Mouse (Mus musculus): ENCODE results near the gene Afmid. TPM values are rescaled to one million over a fixed set of nuclear protein-coding genes. Genes with fewer than 3 reads are reported as not detected.

Afmid gene
- 5.1 and 11.1 TPM in 2 replicates for total RNA-seq (2014; rRNA removed)
- polyA plus RNA-seq (2015; fragmentation: Nextera tagmentation; extraction: Ambion mirVana): 9.1 and 10.4 TPM in 2 replicates

- no peak for TF ChIP-seq CTCF (IDR thresholded peaks at IDR 0.05)
- H3K4me3 ChIP-seq (ENCODE audit: low read depth, low read length): peak within 1 kb of the TSS; percentile 38
- H3K36me3 ChIP-seq (ENCODE audit: insufficient read depth, low read length): no peaks in the 10 kb centered on the region
- peak; percentile 39; the same call in 1 of the 2 replicates for ATAC-seq (ENCODE audit: low FRiP score)
- WGBS: under 1% methylated on average over 34 of the region's 34 CpGs
- no peaks in the 10 kb centered on the region for H3K9me3 ChIP-seq (ENCODE audit: low read length)
- 0 out of 2 replicates have a peak, but pooled peaks cover 4% of the 10 kb centered on the region for H3K4me1 ChIP-seq (ENCODE audit: insufficient read depth, low read length)
- DNase-seq (ENCODE audit: low spot score): peak; percentile 82
- H3K4me2 ChIP-seq (ENCODE audit: low read depth, low read length, poor library complexity, severe bottlenecking): peak within 1 kb of the TSS; percentile 91
- no peaks in the 10 kb centered on the region for H3K27me3 ChIP-seq (ENCODE audit: insufficient read depth, low read length)
- H3K9ac ChIP-seq (replicated peaks; ENCODE audit: low read length, poor library complexity, severe bottlenecking): peak within 1 kb of the TSS; percentile 37; the same call in 1 of the 2 replicates
- peak within 1 kb of the TSS; percentile 14; the same call in 1 of the 2 replicates for H3K27ac ChIP-seq (ENCODE audit: low read depth, low read length)
These were observed at the start of gene Afmid, which contains the start of gene Tk1 for GRCm38 (mm10) chr11:117825333-117826101. Gene Afmid, plus strand, starts transcription at chr11:117825924. Gene Tk1, minus strand, starts transcription at chr11:117826092.

- H3K4me2 ChIP-seq (ENCODE audit: low read depth, low read length, poor library complexity, severe bottlenecking): no peak overlapping the region
- DNase-seq (ENCODE audit: low spot score) (no peak), ATAC-seq (ENCODE audit: low FRiP score) (no peak)
- H3K4me1 ChIP-seq (ENCODE audit: insufficient read depth, low read length): no peaks in the 10 kb centered on the region; the same call in 1 of the 2 replicates
- 87% methylated on average over 14 of the region's 14 CpGs for WGBS
- H3K9me3 ChIP-seq (ENCODE audit: low read length): no peaks in the 10 kb centered on the region
- H3K9ac ChIP-seq (replicated peaks; ENCODE audit: low read length, poor library complexity, severe bottlenecking): no peak overlapping the region
- no peak overlapping the region for H3K27ac ChIP-seq (ENCODE audit: low read depth, low read length)
- H3K36me3 ChIP-seq (ENCODE audit: insufficient read depth, low read length): no peaks in the 10 kb centered on the region
- peaks cover 14% of the 10 kb centered on the region for H3K27me3 ChIP-seq (ENCODE audit: insufficient read depth, low read length)
- no peak for TF ChIP-seq CTCF (IDR thresholded peaks at IDR 0.05)
- H3K4me3 ChIP-seq (ENCODE audit: low read depth, low read length): no peak overlapping the region
These were observed 49.5 kb upstream of the Afmid start for GRCm38 (mm10) chr11:117776085-117776792.

- Histone ChIP-seq H3K9ac (replicated peaks; ENCODE audit: low read length, poor library complexity, severe bottlenecking) (no peak overlapping the region), H3K4me3 (ENCODE audit: low read depth, low read length) (no peak overlapping the region), H3K27me3 (ENCODE audit: insufficient read depth, low read length) (peaks cover 23% of the 10 kb centered on the region), H3K4me1 (ENCODE audit: insufficient read depth, low read length) (no peaks in the 10 kb centered on the region; the same call in 1 of the 2 replicates), H3K36me3 (ENCODE audit: insufficient read depth, low read length) (no peaks in the 10 kb centered on the region), H3K9me3 (ENCODE audit: low read length) (no peaks in the 10 kb centered on the region), H3K27ac (ENCODE audit: low read depth, low read length) (no peak overlapping the region), H3K4me2 (ENCODE audit: low read depth, low read length, poor library complexity, severe bottlenecking) (no peak overlapping the region)
- TF ChIP-seq CTCF (IDR thresholded peaks at IDR 0.05): no peak
- DNase-seq (ENCODE audit: low spot score) (no peak), ATAC-seq (ENCODE audit: low FRiP score) (no peak)
- 79% methylated on average over 5 of the region's 5 CpGs for WGBS
These were observed 48.6 kb upstream of the Afmid start for GRCm38 (mm10) chr11:117777111-117777510.

- Histone ChIP-seq H3K27ac (ENCODE audit: low read depth, low read length) (no peak overlapping the region), H3K9ac (replicated peaks; ENCODE audit: low read length, poor library complexity, severe bottlenecking) (no peak overlapping the region), H3K27me3 (ENCODE audit: insufficient read depth, low read length) (peaks cover 24% of the 10 kb centered on the region), H3K4me2 (ENCODE audit: low read depth, low read length, poor library complexity, severe bottlenecking) (no peak overlapping the region), H3K4me3 (ENCODE audit: low read depth, low read length) (no peak overlapping the region), H3K36me3 (ENCODE audit: insufficient read depth, low read length) (no peaks in the 10 kb centered on the region), H3K4me1 (ENCODE audit: insufficient read depth, low read length) (no peaks in the 10 kb centered on the region; the same call in 1 of the 2 replicates), H3K9me3 (ENCODE audit: low read length) (no peaks in the 10 kb centered on the region)
- DNase-seq (ENCODE audit: low spot score) (no peak), ATAC-seq (ENCODE audit: low FRiP score) (no peak)
- WGBS: 91% methylated on average over 11 of the region's 11 CpGs
- no peak for TF ChIP-seq CTCF (IDR thresholded peaks at IDR 0.05)
These were observed 47.7 kb upstream of the Afmid start for GRCm38 (mm10) chr11:117778031-117778430.

- H3K36me3 ChIP-seq (ENCODE audit: insufficient read depth, low read length): no peaks in the 10 kb centered on the region
- no peaks in the 10 kb centered on the region for H3K9me3 ChIP-seq (ENCODE audit: low read length)
- H3K4me2 ChIP-seq (ENCODE audit: low read depth, low read length, poor library complexity, severe bottlenecking): no peak overlapping the region; the same call in 1 of the 2 replicates
- ATAC-seq (ENCODE audit: low FRiP score) (no peak), DNase-seq (ENCODE audit: low spot score) (no peak)
- peaks cover 26% of the 10 kb centered on the region for H3K27me3 ChIP-seq (ENCODE audit: insufficient read depth, low read length)
- 77% methylated on average over 12 of the region's 12 CpGs for WGBS
- TF ChIP-seq CTCF (IDR thresholded peaks at IDR 0.05): no peak
- H3K4me3 ChIP-seq (ENCODE audit: low read depth, low read length): no peak overlapping the region
- no peaks in the 10 kb centered on the region; the same call in 1 of the 2 replicates for H3K4me1 ChIP-seq (ENCODE audit: insufficient read depth, low read length)
- H3K27ac ChIP-seq (ENCODE audit: low read depth, low read length): peak overlapping the region; percentile 57
- no peak overlapping the region for H3K9ac ChIP-seq (replicated peaks; ENCODE audit: low read length, poor library complexity, severe bottlenecking)
These were observed 46.8 kb upstream of the Afmid start for GRCm38 (mm10) chr11:117778851-117779433.

Data from midbrain, postnatal 0 days (tissue).